Mouse (Mus musculus) intestine, embryonic 15.5 days (tissue): ENCODE measurements around the gene Gab2. TPM values are rescaled to one million over a fixed set of nuclear protein-coding genes. Genes with fewer than 3 reads are reported as not detected.

ENCODE experiments used
- ATAC-seq: fragments of 200-750 bp; cut with Nextera tagmentation; 2 replicates; pipeline ENCODE4 v1.8.0; 2017; ENCODE audit warnings: moderate TSS enrichment, moderate library complexity
- H3K27ac ChIP-seq: fragments of 300-500 bp; sonication (generic); 2 replicates; pipeline ENCODE4 v1.5.1; 2015; ENCODE audit warnings: mild to moderate bottlenecking, inconsistent platforms
- H3K27me3 ChIP-seq: fragments of 300-500 bp; sonication (generic); replicated peaks from 2 replicates; pipeline ENCODE4 v1.6.1; 2015; ENCODE audit warnings: inconsistent platforms
- H3K36me3 ChIP-seq: fragments of 300-500 bp; sonication (generic); 2 replicates; pipeline ENCODE4 v1.6.1; 2015; ENCODE audit warnings: inconsistent platforms
- H3K4me1 ChIP-seq: fragments of 300-500 bp; sonication (generic); replicated peaks from 2 replicates; pipeline ENCODE4 v1.6.1; 2015; ENCODE audit warnings: inconsistent platforms
- H3K4me2 ChIP-seq: fragments of 300-500 bp; sonication (generic); replicated peaks from 2 replicates; pipeline ENCODE4 v1.6.1; 2015; ENCODE audit warnings: mild to moderate bottlenecking, inconsistent platforms
- H3K4me3 ChIP-seq: fragments of 300-500 bp; sonication (generic); replicated peaks from 2 replicates; pipeline ENCODE4 v1.5.1; 2015; ENCODE audit warnings: inconsistent platforms
- H3K9ac ChIP-seq: fragments of 300-500 bp; sonication (generic); 2 replicates; pipeline ENCODE4 v1.6.1; 2015; ENCODE audit warnings: inconsistent platforms
- H3K9me3 ChIP-seq: fragments of 300-500 bp; sonication (generic); 2 replicates; pipeline ENCODE4 v1.6.1; 2016; ENCODE audit warnings: inconsistent platforms
- WGBS: fragments of 180-500 bp; shearing (Covaris S2); methylation state at CpG from one replicate; pipeline ENCODE4 v1.1.7; 2015; 5-methylcytosine and 5-hydroxymethylcytosine counted together
- polyA plus RNA-seq: library from polyadenylated mRNA; unstranded; fragments of >200 nt; fragmentation: Nextera tagmentation; extraction: Ambion mirVana; gene quantifications from 2 replicates; pipeline ENCODE4 v1.2.1, GENCODE M21; 2015

Gab2 gene
- polyA plus RNA-seq, 1 experiment from 2014 or later: 7.7 TPM

DNA sequence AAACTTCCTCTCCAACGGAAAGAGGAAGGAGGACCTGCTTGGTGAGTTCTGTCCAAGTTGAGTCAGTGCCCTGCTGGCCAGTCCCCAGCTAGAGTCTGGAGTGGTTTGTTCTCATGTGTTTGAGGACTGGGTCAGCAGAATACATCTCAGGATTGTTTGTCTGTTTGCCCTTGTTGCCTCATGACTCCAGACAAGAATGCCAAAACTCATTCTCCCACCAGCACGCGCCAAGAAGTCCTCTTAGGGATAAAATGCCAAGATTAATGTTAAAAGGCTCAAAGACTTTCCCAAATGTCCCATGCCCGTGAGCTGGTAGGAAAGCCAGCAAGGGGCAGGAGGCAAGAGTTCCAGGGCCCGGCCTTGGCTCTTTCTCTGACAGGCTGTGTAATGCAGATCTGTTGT, 275.5 kb downstream of the Gab2 start:
- Histone ChIP-seq H3K4me1 (0 out of 2 replicates have a peak, but pooled peaks cover 6% of the 10 kb centered on the region), H3K9me3 (no peaks in the 10 kb centered on the region), H3K36me3 (no peaks in the 10 kb centered on the region), H3K4me2 (no peak overlapping the region), H3K4me3 (no peak overlapping the region), H3K9ac (no peak overlapping the region), H3K27me3 (no peaks in the 10 kb centered on the region), H3K27ac (no peak overlapping the region)
- 78% methylated on average over 5 of the region's 5 CpGs for WGBS
- no peak for ATAC-seq

DNA sequence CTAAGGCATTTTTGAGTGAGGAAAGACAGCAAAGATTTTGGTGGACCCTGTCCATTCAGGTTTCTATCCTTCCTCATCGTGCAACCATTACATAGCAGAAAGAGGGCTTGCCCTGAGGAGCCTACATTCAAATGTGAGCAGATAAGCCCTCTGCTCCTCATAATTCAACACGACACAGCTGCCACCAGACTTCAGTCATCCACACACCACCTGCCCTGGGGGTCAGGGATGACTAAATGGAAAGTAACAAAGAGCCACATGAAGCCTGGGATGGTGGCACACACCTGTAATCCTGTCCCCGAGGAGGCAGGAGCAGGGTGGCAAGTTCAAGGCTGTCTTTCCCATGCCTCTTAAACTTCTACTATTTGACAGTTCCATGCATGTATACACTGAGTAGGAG, 276.5 kb downstream of the Gab2 start:
- WGBS: 76% methylated on average over 3 of the region's 3 CpGs
- no peak for ATAC-seq

DNA sequence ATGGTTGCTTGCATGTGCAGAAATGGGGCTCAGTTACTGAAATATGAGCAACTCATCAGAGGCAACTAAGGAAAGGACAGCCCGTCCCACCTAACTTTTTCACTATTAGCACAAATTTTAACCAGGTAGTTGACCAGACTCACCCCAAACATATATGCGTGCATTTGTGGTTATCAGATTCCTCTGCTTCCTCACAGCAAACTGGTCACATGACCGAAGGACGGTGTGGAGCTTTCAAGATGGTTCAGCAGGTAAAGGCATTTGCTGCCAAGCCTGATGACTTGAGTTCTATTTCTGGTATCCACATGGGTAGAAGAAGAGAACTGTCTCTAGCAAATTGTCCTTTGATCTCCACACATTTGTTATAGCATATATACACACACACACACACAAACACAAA, 277.0 kb downstream of the Gab2 start:
- Histone ChIP-seq H3K4me1 (0 out of 2 replicates have a peak, but pooled peaks cover 6% of the 10 kb centered on the region), H3K4me3 (no peak overlapping the region), H3K36me3 (no peaks in the 10 kb centered on the region), H3K4me2 (no peak overlapping the region), H3K9me3 (no peaks in the 10 kb centered on the region), H3K27me3 (no peaks in the 10 kb centered on the region), H3K27ac (no peak overlapping the region), H3K9ac (no peak overlapping the region)
- 86% methylated on average over 4 of the region's 4 CpGs for WGBS
- ATAC-seq: no peak

More for the DNA sequence above, 276.5 kb downstream of the Gab2 start:
- Histone ChIP-seq H3K4me1 (0 out of 2 replicates have a peak, but pooled peaks cover 6% of the 10 kb centered on the region), H3K4me3 (no peak overlapping the region), H3K4me2 (no peak overlapping the region), H3K27ac (no peak overlapping the region), H3K9ac (no peak overlapping the region), H3K9me3 (no peaks in the 10 kb centered on the region), H3K27me3 (no peaks in the 10 kb centered on the region), H3K36me3 (no peaks in the 10 kb centered on the region)

Other genes starting within 250 kb of the Gab2 start
- 25.1 and 25.7 TPM in 2 replicates for gene Nars2, start 130.1 kb upstream of the Gab2 start, polyA plus RNA-seq